Mouse (Mus musculus) olfactory bulb, adult 2 months (tissue): ENCODE results near the gene Cyp2s1.

ENCODE experiments used
- CTCF ChIP-seq: fragments of 200-500 bp; IDR thresholded peaks from 2 replicates; pipeline ENCODE4 v1.5.1; 2012; ENCODE audit warnings: low read depth, mild to moderate bottlenecking, low read length, moderate library complexity; ENCODE audit not compliant: insufficient read depth
- POLR2A ChIP-seq: fragments of 200-500 bp; IDR thresholded peaks from 2 replicates; pipeline ENCODE4 v1.6.1; 2012; ENCODE audit warnings: mild to moderate bottlenecking, low read depth, low read length, moderate library complexity; ENCODE audit not compliant: insufficient read depth

- TF ChIP-seq CTCF (no peak), POLR2A (no peak)
Observed at GRCm38 (mm10) chr7:25780753-25781152, 36.0 kb downstream of the Cyp2s1 start.
